Mouse (Mus musculus): Measurements from ENCODE around the gene Tmem8b. TPM values are rescaled to one million over a fixed set of nuclear protein-coding genes. Genes with fewer than 3 reads are reported as not detected.

Tmem8b gene
- total RNA-seq, 2 experiments from 2014 or later: 65.1 to 67.9 TPM

DNA sequence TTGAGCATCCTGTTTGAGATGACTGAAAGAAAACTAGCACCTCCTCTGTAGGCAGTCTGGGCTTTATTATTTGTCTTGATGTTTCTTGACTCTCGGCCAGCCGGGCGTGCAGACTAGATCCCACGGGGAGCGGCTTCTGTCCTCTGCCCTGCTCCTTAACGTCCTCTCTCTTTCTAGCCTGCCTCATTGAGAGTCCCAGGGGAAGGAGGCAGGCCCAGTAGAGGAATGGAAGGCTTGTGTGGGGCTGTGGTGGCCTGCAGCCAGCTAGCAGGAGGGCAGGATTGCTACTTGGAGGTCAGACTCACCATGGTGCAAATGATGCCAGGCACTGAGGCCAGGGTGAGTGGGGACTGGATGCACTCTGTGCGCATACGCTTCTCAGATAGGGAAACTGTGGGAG, 35.1 kb downstream of the Tmem8b start:
- intact Hi-C loops (cut with DNase I): no loop called here
- no peak for DNase-seq (ENCODE audit: low spot score in 2 of 2)

DNA sequence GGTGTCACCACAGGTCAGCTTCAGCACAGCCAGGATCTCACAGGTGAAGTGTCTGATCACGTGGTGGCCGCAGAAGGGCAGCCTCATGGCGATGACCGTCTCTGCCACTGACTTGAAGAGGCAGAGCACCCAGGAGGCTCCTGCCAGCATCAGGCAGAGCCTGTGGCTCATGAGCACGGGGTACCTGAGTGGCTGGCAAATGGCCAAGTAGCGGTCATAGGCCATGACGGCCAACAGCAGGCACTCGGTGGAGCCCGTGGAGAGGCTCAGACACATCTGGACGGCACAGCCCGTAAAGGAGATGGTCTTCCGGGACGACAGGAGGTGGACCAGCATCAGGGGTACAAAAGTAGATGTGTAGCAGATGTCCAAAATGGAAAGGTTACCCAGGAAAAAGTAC, 37.2 kb downstream of the Tmem8b start:
- intact Hi-C loops (cut with DNase I): loop anchor here (5.0 kb wide), 1 partner anchor 34 kb away; no protein-coding TSS in a partner anchor

GRCm38 (mm10) chr4:43709869-43710268, 41.1 kb downstream of the Tmem8b start, which contains the start of gene Olfr71:
Gene Olfr71, minus strand, starts transcription at chr4:43710255.
- intact Hi-C loops (cut with DNase I): loop anchor here (5.0 kb wide), 1 partner anchor 38 kb away; no protein-coding TSS in a partner anchor
- DNase-seq (ENCODE audit: low spot score in 2 of 2): no peak

More for the DNA sequence above, 37.2 kb downstream of the Tmem8b start:
- no peak for DNase-seq (ENCODE audit: low spot score in 2 of 2)

- peak; percentile 62 to 66 for DNase-seq (ENCODE audit: low spot score in 2 of 2)
- intact Hi-C loops (cut with DNase I): loop anchor here (1.0 kb wide), 1 partner anchor 82 kb away; no protein-coding TSS in a partner anchor
Observed at GRCm38 (mm10) chr4:43711821-43712220, 43.0 kb downstream of the Tmem8b start.

GRCm38 (mm10) chr4:43713652-43714219, 45.0 kb downstream of the Tmem8b start:
- intact Hi-C loops (cut with DNase I): no loop called here
- no peak for DNase-seq (ENCODE audit: low spot score in 2 of 2)

GRCm38 (mm10) chr4:43720491-43721228, 51.9 kb downstream of the Tmem8b start:
- intact Hi-C loops (cut with DNase I): no loop called here
- no peak for DNase-seq (ENCODE audit: low spot score in 2 of 2)

GRCm38 (mm10) chr4:43722191-43722590, 53.4 kb downstream of the Tmem8b start:
- DNase-seq (ENCODE audit: low spot score in 2 of 2): no peak
- intact Hi-C loops (cut with DNase I): no loop called here

DNA sequence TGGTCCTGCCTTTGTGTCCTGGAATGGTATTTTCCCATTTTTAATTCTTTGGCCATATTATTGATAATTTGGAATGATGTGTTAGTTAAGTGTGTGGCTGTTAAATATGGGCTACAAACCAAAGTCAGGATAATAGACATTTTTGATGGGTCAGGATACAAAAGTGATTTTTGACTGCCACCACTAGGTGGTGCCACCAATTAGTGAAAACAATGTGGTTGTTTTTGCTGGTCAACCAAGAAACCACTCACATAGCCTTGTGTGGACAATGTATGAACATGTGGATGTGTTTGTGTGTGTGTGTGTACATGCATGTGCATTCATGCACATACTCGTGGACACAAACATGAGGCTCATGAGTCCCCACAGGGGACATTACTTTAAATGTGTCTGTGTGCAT, 56.0 kb downstream of the Tmem8b start:
- no peak for DNase-seq (ENCODE audit: low spot score in 2 of 2)
- intact Hi-C loops (cut with DNase I): no loop called here

GRCm38 (mm10) chr4:43726228-43726993, 57.6 kb downstream of the Tmem8b start:
- no peak for DNase-seq (ENCODE audit: low spot score in 2 of 2)
- intact Hi-C loops (cut with DNase I): no loop called here

DNA sequence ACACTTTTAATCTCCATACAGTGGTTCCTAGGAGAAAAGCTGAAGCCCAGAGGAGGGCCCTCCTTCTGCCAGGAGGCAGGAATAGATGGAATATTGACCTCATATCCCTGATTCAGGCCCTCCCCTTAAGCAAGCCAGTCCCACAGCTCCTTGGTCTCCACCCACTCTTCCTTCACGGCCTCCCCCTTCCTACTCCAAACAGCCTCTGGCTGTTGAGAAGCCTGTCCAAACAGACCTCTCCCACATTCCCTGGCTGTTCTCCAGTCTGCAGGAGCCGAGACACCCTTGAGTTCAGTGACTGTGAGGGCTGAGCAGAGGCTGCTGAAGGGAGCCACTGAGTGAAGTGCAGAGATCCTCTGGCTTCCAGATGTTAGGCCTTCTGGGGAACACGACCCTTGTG, 58.2 kb downstream of the Tmem8b start, which contains the start of gene Hrct1:
TSS of gene Hrct1 (plus strand) at position 194 of the 400 bp plus-strand sequence.
- no peak for DNase-seq (ENCODE audit: low spot score in 2 of 2)
- intact Hi-C loops (cut with DNase I): no loop called here

DNA sequence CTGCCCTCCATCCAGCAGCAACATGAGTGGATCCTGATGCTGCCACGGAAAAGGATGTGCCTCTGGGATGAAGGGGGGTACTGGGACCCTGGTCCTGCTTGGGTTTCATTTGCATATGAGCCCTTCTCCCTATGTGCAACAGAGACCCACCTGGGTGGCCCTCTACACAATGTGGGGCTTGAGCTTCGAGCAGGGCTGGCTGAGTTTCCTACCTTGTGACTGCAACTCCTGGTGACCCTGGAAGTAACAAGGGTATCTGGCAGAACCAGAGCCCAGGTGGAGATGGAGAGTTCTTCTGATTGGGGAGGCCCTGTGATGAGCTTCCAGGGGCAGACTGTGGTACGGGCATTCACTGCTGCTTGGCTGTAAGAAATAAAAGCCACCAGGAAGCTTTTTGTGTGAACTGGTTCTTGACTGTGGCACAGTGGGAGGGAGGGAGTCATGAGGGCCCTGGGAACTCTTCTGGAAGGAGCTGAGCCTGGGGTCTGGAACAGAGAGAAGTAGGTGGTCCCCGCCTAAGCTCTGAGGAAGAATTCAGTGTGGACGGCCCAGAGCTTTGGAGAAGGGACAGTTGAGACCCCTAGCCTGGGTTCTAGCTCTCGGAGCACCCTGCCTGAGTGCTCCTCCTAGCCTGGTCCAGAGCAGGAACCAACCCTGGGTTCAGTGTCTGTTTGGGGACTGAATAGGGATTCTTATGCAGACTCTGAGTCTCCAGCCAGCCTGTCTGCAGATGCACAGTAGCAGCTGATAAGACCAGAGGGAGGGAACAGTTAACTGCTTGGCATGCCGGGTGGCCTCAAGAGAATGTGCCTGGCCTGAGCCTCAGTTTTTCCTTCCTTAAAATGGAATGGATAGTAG, 59.2 kb downstream of the Tmem8b start:
- intact Hi-C loops (cut with DNase I): no loop called here
- no peak for DNase-seq (ENCODE audit: low spot score in 2 of 2)

GRCm38 (mm10) chr4:43728576-43728954, 59.8 kb downstream of the Tmem8b start:
- intact Hi-C loops (cut with DNase I): no loop called here
- DNase-seq (ENCODE audit: low spot score in 2 of 2): no peak

DNA sequence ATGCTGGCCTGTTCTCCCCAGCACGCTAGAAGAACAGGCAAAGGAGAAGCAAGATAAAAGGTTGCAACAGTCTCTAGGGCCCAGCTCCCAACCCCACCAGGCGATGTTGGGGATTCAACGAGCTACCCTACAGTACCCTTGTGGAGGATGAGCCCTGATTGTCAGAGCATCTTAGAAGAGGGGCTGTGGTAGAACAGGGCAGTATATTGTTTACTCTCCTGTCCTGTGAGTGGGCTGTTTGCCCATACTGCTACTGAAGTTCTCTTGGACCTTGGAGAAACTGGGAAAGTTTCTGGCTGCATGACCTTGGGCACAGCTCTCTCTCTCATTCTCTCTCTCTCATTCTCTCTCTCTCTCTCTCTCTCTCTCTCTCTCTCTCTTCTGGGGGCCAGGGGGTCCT, 60.4 kb downstream of the Tmem8b start:
- intact Hi-C loops (cut with DNase I): no loop called here
- no peak for DNase-seq (ENCODE audit: low spot score in 2 of 2)

DNA sequence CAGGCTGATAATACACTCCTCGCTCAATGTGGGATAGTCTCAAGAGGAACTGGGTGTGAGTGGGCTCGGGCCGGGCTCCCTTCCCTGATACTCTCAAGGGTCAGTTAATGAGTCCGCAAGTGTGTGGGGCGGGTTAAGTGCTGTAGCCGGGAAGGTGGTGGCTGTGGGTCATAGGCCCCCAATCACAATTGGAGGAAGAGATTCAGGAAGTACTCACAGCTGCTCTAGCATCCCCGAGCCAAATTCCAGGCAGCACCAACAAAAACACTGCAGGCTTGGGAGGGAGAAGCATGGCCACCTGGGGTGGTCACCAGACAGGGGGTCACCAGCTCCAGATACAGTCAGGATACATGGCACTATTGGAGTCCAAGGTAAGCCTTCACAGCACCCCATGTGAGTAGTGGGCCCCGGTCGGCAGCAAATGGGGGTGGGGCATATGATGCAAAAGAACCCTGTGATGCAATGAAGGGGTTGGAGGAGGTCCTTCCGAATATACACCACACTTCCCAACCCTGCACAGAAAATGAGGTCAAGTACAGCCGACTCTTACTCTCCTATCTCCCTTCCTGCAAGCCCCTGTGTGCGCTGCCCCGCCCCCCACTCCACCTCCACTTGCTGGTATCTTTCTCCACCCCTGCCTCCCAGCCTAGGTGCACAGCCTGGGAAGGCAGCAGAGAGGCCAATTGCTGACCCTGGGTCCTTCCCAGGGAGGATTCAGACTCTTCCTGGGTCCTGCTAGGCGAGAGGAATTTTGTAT, 61.2 kb downstream of the Tmem8b start, which contains the start of gene Spaar:
TSS of gene Spaar (plus strand) at position 241 of the 757 bp plus-strand sequence.
- no peak for DNase-seq (ENCODE audit: low spot score in 2 of 2)
- intact Hi-C loops (cut with DNase I): no loop called here

DNA sequence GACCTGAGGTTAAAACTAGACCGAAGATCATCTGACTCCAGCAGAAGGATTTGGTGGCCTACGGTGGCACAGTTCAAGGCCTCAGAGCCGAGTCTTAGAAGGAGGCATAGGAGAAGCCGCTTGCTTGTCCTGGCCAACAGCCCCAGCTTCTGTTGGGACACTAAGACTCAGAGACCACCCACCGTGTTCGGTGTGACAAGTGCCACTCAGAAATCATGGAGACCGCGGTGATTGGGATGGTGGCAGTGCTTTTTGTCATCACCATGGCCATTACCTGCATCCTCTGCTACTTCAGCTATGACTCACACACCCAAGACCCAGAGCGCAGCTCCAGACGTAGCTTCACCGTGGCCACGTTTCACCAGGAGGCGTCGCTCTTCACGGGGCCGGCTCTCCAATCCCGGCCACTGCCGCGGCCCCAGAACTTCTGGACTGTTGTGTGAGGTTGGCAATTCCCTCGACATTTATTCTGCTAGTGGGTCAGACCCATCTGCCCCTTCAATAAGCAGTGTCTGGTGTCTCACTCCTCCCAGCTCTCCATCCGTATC, 62.1 kb downstream of the Tmem8b start:
- DNase-seq (ENCODE audit: low spot score in 2 of 2): no peak
- intact Hi-C loops (cut with DNase I): no loop called here

DNA sequence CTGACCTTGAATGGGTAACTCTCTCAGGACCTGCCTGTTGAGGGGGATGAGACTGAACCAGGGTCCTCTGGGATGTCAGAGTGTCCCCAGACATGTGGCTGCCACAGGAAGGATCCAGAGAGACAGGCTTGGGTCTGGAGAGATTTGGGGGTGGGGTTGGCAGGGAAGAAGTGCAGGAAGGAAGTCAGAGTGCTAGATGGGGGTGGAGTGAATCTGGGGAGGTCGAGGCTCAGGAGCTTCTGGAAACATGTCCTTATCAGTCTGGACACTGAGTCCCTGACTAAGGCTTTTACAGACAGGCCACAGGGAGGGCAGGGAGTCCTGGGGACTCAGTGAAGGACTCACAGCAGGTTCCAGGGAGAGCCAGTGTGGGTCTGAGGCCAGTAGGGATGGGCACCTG, 63.4 kb downstream of the Tmem8b start:
- intact Hi-C loops (cut with DNase I): no loop called here
- DNase-seq (ENCODE audit: low spot score in 2 of 2): no peak

GRCm38 (mm10) chr4:43733186-43733585, 64.4 kb downstream of the Tmem8b start:
- no peak for DNase-seq (ENCODE audit: low spot score in 2 of 2)
- intact Hi-C loops (cut with DNase I): no loop called here

GRCm38 (mm10) chr4:43737144-43737543, 68.4 kb downstream of the Tmem8b start:
- DNase-seq (ENCODE audit: low spot score in 2 of 2): no peak

More at GRCm38 (mm10) chr4:43737144-43737543, 68.4 kb downstream of the Tmem8b start:
- intact Hi-C loops (cut with DNase I): no loop called here
